Mouse (Mus musculus): ENCODE measurements at regions not wholly inside any gene's neighbourhood (a gene's known extent, or its start where the extent isn't known, plus 50 kb on each side); places are given as distances from the start of the nearest gene placed in this dataset.

- no peak for TF ChIP-seq CTCF (IDR thresholded peaks at IDR 0.05; ENCODE audit: low read depth, low read length)
- TF ChIP-seq POLR2A (IDR thresholded peaks at IDR 0.05; ENCODE audit: extremely low read depth, insufficient read depth, low read length), result no peak
These were observed 247.6 kb upstream of the Wscd1 start for GRCm38 (mm10) chr11:71502156-71502555.

Measured in liver, adult 2 months (tissue).